Mouse (Mus musculus) kidney, adult 11 months (tissue): ENCODE data around the gene Cand2.
A peak's percentile ranks its signal among the peaks of the same experiment; 100 is the strongest.

Source experiments
- DNase-seq: peaks from one replicate; pipeline ENCODE4 v3.0.0; 2022

The Cand2 gene

GRCm38 (mm10) chr6:115775838-115776237 is 1.5 kb downstream of the Cand2 start:
- DNase-seq = no peak

GRCm38 (mm10) chr6:115776363-115776762 is 2.0 kb downstream of the Cand2 start:
- DNase-seq = no peak

- no peak for DNase-seq
Observed at GRCm38 (mm10) chr6:115782781-115783180, 8.4 kb downstream of the Cand2 start.

GRCm38 (mm10) chr6:115791016-115791415 is 16.7 kb downstream of the Cand2 start:
- DNase-seq = no peak

DNA sequence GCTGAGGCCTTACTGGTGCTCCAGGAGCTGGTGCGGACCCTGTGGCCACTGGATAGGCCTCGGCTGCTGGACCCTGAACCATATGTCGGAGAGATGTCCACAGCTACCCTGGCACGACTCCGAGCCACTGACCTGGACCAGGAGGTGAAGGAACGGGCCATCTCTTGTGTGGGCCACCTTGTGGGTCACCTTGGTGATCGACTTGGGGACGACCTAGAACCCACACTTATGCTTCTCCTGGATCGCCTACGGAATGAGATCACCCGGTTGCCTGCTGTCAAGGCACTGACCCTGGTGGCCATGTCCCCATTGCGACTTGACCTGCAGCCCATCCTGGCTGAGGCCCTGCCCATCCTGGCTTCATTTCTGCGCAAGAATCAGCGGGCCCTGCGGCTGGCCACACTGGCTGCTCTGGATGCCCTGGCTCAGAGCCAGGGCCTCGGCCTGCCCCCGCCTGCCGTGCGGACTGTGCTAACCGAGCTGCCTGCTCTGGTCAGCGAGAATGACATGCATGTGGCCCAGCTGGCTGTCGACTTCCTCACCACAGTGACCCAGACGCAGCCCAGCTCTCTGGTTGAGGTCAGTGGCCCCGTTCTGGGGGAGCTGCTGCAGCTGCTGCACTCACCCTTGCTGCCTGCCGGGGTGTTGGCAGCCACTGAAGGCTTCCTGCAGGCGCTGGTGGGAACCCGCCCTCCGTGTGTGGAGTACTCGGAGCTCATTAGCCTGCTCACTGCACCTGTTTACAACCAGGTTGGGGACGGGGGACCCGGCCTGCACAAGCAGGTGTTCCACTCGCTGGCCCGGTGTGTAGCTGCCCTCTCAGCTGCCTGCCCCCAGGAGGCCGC is 17.7 kb downstream of the Cand2 start:
- peak; percentile 81 for DNase-seq

DNA sequence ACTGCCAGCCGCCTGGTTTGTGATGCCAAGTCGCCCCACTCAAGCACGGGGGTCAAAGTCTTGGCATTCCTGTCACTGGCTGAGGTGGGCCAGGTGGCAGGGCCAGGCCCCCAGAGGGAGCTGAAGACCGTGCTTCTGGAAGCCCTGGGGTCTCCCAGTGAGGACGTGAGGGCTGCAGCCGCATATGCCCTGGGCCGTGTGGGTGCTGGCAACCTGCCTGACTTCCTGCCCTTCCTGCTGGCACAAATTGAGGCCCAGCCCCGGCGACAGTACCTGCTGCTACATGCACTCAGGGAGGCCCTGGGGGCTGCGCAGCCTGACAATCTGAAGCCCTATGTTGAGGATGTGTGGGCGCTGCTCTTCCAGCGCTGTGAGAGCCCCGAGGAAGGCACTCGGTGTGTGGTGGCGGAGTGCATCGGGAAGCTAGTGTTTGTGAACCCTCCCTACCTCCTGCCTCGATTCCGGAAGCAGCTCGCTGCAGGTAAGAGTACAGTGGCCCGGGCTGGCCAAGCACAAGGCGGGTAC is 18.4 kb downstream of the Cand2 start:
- DNase-seq = peak; percentile 60

- DNase-seq = no peak
Observed at GRCm38 (mm10) chr6:115801811-115802210, 27.5 kb downstream of the Cand2 start.

DNA sequence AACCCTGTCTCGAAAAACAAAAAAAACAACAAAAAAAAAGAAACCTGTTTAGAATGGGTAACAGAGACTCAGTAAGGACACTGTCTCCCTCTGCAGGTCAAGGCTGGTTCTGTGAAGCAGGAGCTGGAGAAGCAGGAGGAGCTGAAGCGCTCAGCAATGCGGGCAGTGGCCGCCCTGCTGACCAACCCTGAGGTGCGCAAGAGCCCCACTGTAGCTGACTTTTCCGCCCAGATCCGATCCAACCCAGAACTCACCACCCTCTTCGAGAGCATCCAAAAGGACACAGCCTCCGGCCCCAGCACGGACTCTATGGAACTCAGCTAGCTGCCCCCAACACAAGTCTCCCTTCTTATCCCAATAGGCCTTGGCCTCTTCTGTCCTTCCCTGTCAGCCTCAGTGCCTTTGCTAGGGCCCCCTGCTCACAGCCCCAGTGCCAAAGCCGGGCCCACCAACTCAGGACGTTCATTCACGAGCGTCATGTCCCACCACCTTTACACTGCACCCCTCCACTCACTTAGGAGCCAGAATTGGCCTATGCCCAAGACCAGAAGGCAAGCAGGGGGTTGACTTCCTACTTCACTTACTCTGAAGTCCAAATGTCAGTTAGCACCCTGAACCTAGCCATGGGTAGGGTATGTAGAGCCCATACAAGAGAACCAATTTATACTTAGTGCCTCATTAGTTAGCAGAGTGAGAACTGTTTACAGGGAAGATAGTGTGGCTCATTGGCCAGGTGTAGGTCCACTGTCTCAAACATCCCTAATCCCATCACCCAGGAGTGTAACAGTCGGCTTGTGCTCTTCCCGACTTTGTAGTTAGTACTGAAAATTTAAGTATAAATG is 29.4 kb downstream of the Cand2 start:
- DNase-seq = peak; percentile 75

DNA sequence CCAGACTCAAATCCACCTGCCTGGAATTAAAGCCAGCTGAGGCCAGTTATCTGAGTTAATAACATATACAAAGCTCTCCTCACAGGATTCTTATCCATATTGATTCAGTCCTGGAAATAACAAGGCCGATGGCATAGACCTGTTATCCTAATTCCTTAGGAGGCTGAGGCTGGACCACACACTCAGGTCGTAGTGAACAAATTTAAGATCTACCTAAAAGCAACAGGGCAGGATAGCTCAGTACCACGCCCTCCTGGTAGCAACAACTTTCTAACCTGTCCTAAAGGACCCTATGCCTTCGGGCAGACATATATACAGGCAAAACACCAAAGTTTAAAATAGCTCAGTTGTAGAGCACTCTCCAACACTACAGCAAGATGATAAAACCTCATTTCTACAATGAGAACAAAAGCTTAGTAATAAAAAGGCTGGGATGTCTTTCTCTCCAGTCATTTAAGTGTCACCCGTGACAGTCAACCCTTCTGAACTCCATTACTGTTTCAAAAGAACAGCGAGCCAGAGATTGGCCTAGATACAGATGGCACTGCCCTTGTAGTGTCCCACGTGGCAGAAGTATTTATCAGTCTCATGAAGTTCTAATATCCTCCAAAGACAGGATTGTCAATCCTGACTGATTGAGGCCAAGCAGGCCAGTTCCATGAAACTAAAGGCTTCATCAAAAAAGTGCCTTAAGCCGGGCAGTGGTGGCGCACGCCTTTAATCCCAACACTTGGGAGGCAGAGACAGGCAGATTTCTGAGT is 30.3 kb downstream of the Cand2 start:
- DNase-seq = no peak

DNA sequence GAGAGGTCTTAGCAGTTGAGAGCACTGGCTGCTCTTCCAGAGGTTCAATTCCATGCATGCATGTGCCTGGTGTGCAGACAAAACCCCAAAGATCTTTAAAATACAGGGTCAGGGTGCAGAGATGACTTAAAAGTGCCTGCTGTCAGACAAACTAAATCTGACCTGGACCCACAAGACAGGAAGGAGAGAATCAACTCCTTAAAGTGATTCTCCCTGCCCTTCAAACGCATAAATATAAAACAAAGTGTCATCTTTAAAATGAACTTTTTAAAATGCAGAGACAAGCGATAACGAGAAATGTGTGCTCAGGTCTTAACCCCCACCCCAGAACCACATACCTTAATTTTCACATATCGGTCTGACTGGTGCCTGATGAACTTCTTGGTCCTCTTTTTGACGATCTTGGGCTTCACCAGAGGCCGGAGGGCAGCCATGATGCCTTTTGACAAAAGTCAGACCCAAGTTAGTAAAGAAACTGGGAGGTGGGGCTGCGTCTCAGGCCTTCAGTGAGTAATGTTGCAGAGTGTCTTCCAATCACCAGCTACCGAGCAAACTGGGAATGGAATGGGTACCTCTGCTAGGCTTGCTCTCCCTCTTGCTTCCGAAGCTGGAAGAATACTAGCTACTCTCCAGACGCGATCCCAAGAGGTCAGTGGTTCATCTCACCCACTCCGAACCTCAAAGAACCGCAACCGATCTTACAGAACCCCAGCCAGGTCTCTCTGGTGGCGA is 33.3 kb downstream of the Cand2 start:
- DNase-seq = no peak

DNA sequence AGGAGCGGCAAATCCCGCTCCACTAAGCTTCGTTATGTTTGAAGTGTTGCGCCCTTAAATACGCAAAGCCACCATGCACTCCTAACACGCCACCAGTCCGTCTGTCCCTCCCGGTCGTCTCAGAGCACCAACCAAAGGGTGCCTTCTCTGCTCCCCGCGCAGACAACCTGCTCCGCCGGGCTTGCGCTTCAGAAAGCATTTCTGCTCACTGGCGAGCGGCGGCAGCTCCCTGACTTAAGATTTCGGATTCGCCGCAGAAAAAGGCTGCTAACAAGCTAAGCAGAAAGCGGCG is 33.8 kb downstream of the Cand2 start:
- DNase-seq = no peak

GRCm38 (mm10) chr6:115808488-115809231 is 34.3 kb downstream of the Cand2 start, which contains the start of gene Rpl32:
Rpl32 (minus strand) TSS chr6:115808747.
- DNase-seq = peak; percentile 84

DNA sequence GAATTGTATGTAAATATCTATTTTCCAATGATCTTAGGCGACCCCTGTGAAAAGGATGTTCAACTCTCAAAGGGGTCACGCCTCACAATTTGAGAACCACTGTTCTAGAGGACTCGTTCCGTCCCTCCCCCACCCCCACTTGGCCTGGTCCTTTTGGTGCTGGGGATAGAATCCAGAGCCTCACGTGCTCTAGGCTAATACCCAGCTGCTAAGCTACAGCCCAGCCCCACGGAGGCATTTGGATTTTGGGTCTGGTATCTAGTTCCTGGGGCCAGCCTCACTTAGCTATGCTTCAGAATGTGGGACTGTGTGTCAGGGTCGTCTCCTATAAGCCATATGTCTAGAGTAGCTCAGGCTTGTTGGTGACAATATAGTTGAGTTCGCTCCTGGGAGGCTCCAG is 37.3 kb downstream of the Cand2 start:
- DNase-seq = no peak

- DNase-seq = peak; percentile 50
Observed at GRCm38 (mm10) chr6:115814104-115814503, 39.8 kb downstream of the Cand2 start.

DNA sequence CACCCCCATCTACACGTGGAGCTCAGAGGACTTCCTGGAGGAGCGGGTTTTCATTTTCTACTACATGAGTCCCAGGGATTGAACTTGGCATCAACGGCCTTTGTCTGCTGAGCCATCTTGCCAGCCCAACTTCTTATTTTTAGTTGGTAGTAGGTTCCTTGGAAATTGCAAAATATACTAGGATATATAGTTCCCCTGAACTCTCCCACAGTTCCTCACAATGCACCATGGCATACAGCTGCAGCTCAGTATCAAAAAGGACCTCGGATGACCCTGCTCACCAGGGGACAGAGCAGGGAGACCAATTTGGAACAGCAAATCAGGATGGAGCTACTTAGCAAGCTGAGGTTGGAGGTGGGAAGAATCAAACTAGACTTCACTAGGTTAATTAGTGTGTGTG is 40.7 kb downstream of the Cand2 start:
- no peak for DNase-seq

DNA sequence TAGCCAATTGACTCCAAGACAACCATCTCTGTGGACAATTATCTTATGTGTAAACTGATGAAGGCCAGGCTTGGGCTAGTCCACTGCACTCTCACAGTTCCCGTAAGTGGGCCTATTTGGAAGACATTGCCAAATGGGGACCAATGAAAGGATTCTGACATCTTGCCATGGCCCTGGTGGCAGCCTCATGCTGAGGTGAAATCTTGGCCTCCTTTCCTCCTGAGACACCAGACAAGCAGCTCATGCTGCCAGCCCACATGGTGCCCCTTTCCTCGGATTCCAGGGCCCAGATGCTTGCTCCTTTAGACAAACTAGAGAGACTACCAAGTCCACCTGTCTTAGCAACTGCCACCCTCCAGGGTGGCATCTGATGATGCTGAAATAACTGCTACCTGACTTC is 43.8 kb downstream of the Cand2 start:
- DNase-seq = no peak

- no peak for DNase-seq
Observed at GRCm38 (mm10) chr6:115821216-115821993, 47.1 kb downstream of the Cand2 start.

DNA sequence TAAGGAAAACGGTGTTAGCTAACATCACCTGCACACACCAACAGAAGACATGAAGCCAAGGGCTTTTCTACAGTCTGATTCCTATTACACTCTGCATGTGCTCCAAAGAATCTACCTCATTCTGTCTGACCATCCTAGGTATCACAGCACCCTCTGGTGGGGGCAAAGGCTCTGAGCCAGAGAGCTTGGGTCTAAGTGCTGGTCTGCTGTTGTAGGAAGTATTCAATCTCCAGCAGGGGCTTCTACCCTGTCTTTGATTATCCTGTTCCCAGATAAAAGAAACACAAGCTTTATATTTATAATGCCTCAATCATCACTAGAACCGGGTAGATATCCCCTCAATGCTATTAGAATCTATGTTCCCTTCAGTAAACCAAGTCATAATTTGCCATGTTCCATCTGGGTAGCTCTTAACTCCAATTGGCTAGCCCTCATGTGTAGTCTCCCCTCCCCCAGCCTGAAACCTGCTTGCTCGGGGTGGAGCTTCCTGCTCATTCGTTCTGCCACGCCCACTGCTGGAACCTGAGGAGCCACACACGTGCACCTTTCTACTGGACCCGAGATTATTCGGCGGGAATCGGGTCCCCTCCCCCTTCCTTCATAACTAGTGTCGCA is 49.6 kb downstream of the Cand2 start:
- DNase-seq = peak; percentile 59

DNA sequence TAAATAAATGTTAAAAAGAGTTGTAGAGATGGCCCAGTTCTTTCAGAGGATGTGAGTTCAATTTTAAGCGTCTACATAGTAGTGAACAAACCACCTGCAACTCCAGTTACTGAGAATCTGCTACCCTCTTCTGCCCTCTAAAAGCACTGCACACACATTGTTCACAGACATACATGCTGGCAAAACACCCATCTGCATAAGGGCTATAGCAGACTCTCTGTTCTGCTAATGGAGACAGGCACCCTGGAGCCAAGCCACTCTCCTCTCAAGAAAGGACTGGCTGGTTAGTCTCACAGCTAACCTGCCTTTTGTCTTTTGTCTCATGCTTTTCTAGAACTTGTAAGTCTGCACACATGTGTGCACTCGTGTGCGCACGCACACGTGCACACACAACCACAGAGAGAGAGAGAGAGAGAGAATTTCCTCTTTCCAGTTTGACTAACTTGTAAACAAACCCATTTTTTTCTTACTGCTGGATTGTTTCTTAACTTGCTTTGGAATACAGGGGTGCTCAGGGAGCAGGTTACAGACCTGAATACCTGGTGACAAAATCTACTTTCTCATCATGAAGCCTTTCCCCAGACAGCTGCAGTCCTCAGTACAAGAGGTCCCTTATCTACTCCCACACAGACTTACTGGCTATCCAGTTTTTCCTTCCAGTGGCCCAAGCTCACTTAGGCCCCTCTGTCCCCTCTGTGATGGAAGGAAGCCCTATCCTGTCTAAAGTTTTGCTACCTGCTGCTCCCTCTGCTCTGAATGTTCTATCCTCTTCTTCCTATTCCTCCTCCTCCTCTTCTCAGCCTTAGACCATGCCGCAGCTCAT is 56.7 kb downstream of the Cand2 start:
- no peak for DNase-seq
